Mouse (Mus musculus): Measurements from ENCODE around the gene Myo10. TPM values are rescaled to one million over a fixed set of nuclear protein-coding genes. Genes with fewer than 3 reads are reported as not detected.

The Myo10 gene
- polyA plus RNA-seq, 1 experiment from 2014 or later: 5.9 TPM

DNA sequence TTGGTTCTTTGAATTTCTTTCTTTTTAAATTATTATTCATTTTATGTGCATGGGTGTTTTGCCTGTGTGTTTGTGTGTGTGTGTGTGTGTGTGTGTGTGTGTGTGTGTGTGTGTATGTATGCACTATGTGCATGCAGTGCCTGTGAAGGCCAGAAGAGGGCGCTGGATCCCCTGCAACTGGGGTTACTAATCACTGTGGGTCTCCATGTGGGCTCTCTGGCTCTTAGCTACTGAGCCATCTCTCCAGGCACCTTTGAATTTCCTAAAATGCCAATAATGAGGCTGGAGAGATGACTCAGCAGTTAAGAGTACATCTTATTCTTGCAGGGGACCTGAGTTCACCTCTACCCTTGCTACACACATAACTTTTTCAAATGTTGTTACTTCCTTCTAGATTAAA, 18.1 kb upstream of the Myo10 start:
- WGBS (ENCODE audit: insufficient replicate concordance): 61% methylated on average over 1 of the region's 1 CpGs
- no peak for TF ChIP-seq EP300 (IDR thresholded peaks at IDR 0.05; ENCODE audit: low read depth)
- 0 out of 2 replicates have a peak, but pooled peaks have one; percentile 19 for TF ChIP-seq CTCF (IDR thresholded peaks at IDR 0.05; ENCODE audit: low read depth)
- H3K9me3 ChIP-seq (ENCODE audit: low read length): no peaks in the 10 kb centered on the region
- DNase-seq (no peak), ATAC-seq (no peak)
- H3K27me3 ChIP-seq (ENCODE audit: insufficient read depth, low read length): no peaks in the 10 kb centered on the region
- H3K4me2 ChIP-seq (ENCODE audit: low read depth, low read length): no peak overlapping the region
- peaks cover 13% of the 10 kb centered on the region for H3K4me1 ChIP-seq (ENCODE audit: insufficient read depth)
- no peak overlapping the region for H3K4me3 ChIP-seq (ENCODE audit: low read depth, low read length)
- no peak overlapping the region for H3K9ac ChIP-seq (replicated peaks)
- no peak overlapping the region for H3K27ac ChIP-seq (ENCODE audit: low read depth)
- H3K36me3 ChIP-seq (replicated peaks; ENCODE audit: insufficient read depth, low read length): no peaks in the 10 kb centered on the region

DNA sequence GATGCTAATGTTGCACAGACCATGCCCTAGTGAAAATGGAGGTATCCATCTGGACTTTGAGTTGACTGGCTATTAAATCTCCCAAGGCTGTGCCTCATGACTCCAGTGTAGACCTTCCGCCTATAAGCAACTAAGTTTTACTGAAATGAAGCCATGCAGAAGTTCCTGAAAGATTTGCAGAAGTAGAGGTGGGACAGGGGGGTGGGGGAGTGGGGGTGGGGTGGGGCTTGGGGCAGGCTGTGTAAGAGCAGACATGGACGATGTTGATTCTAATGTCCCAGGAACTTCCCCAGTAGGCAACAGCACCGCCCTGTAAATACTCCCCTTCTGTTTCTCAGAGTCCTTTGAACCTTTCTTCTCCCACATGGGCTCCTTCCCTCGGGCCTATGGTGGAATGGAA, 16.9 kb upstream of the Myo10 start:
- H3K4me3 ChIP-seq (ENCODE audit: low read depth, low read length): no peak overlapping the region
- 47% methylated on average over 4 of the region's 4 CpGs for WGBS (ENCODE audit: insufficient replicate concordance)
- H3K4me1 ChIP-seq (ENCODE audit: insufficient read depth): peaks cover 15% of the 10 kb centered on the region
- no peaks in the 10 kb centered on the region for H3K9me3 ChIP-seq (ENCODE audit: low read length)
- no peak for ATAC-seq
- H3K27ac ChIP-seq (ENCODE audit: low read depth): no peak overlapping the region
- DNase-seq: no peak
- H3K4me2 ChIP-seq (ENCODE audit: low read depth, low read length): no peak overlapping the region
- no peak overlapping the region for H3K9ac ChIP-seq (replicated peaks)
- TF ChIP-seq EP300 (IDR thresholded peaks at IDR 0.05; ENCODE audit: low read depth): no peak
- no peak for TF ChIP-seq CTCF (IDR thresholded peaks at IDR 0.05; ENCODE audit: low read depth)
- no peaks in the 10 kb centered on the region for H3K36me3 ChIP-seq (replicated peaks; ENCODE audit: insufficient read depth, low read length)
- no peaks in the 10 kb centered on the region for H3K27me3 ChIP-seq (ENCODE audit: insufficient read depth, low read length)

DNA sequence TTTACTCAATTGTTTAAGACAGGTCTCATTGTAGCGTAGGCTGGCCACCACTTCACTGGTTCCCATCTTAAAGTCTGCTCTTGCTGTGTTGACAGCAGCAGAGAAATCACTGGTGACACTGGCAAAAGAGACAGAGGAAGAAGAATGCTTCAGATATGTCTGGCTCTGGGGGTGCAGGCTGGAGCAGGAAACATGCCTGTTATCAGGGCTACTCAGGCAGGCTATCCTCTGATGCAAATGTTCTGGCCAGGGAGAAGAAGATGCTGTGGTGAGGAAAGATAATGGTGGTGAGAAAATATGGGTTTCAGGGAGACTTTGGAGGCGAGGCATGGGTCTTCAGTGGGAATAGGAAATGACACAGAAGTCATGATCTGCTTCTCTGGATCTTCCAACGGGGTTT, 13.6 kb upstream of the Myo10 start:
- TF ChIP-seq CTCF (IDR thresholded peaks at IDR 0.05; ENCODE audit: low read depth) (no peak), EP300 (IDR thresholded peaks at IDR 0.05; ENCODE audit: low read depth) (peak; percentile 88)
- Histone ChIP-seq H3K9ac (replicated peaks) (no peak overlapping the region), H3K4me2 (ENCODE audit: low read depth, low read length) (peak overlapping the region; percentile 15; the same call in 1 of the 2 replicates), H3K27me3 (ENCODE audit: insufficient read depth, low read length) (no peaks in the 10 kb centered on the region), H3K4me3 (ENCODE audit: low read depth, low read length) (no peak overlapping the region), H3K9me3 (ENCODE audit: low read length) (no peaks in the 10 kb centered on the region), H3K27ac (ENCODE audit: low read depth) (no peak overlapping the region), H3K4me1 (ENCODE audit: insufficient read depth) (peaks cover 15% of the 10 kb centered on the region), H3K36me3 (replicated peaks; ENCODE audit: insufficient read depth, low read length) (no peaks in the 10 kb centered on the region)
- DNase-seq: no peak
- WGBS (ENCODE audit: insufficient replicate concordance): 24% methylated on average over 3 of the region's 3 CpGs
- ATAC-seq: peak; percentile 77

DNA sequence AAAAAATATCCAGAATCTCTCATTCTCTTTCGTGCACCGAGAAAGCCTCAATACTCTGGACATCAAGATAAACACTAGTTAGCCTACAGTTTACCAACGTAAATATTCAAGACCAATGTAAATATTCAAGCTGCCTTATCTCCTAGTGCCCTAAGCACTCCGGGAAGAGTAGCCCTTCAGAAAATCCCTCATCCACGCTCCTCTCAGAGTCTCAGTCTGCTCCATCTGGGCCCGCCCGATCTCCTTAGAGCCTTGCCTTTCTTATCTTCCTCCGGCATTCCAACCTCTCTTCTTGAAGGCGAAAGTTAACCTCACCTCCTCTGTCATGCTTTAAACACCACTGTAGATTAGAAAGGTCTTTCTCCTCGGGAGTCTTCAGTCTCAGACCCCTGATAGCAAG, 13.1 kb upstream of the Myo10 start:
- no peak overlapping the region for H3K9ac ChIP-seq (replicated peaks)
- DNase-seq (no peak), ATAC-seq (peak; percentile 62)
- 19% methylated on average over 10 of the region's 10 CpGs for WGBS (ENCODE audit: insufficient replicate concordance)
- no peaks in the 10 kb centered on the region for H3K9me3 ChIP-seq (ENCODE audit: low read length)
- no peak overlapping the region for H3K27ac ChIP-seq (ENCODE audit: low read depth)
- H3K4me1 ChIP-seq (ENCODE audit: insufficient read depth): peaks cover 15% of the 10 kb centered on the region
- H3K4me3 ChIP-seq (ENCODE audit: low read depth, low read length): no peak overlapping the region
- H3K36me3 ChIP-seq (replicated peaks; ENCODE audit: insufficient read depth, low read length): no peaks in the 10 kb centered on the region
- peak overlapping the region; percentile 15; the same call in 1 of the 2 replicates for H3K4me2 ChIP-seq (ENCODE audit: low read depth, low read length)
- TF ChIP-seq EP300 (IDR thresholded peaks at IDR 0.05; ENCODE audit: low read depth) (no peak), CTCF (IDR thresholded peaks at IDR 0.05; ENCODE audit: low read depth) (no peak)
- no peaks in the 10 kb centered on the region for H3K27me3 ChIP-seq (ENCODE audit: insufficient read depth, low read length)

DNA sequence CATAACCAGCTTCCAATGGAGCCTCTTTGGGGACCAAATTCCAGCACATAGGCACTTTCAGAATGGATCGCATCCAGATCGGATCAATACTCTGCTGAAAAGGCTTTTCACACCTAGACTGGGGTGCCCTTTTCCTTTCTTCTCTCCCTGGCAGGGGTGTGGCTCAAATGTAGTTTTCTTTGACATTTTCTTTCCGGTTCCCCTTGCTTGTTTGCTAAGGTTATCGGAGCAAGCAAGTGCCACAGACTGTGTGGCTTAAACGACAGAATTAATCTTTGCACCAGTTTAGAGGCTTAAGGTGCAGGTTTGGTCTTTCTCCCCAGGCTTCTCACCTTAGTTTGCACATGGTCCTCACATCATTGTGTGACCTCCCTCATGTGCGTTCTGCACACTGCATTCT, 11.1 kb upstream of the Myo10 start:
- H3K4me2 ChIP-seq (ENCODE audit: low read depth, low read length): no peak overlapping the region
- ATAC-seq: peak; percentile 35; the same call in 1 of the 2 replicates
- DNase-seq: peak; percentile 22

GRCm38 (mm10) chr15:25620560-25620959, 1.8 kb upstream of the Myo10 start:
- Histone ChIP-seq H3K4me3 (ENCODE audit: low read depth, low read length) (no peak overlapping the region), H3K9me3 (ENCODE audit: low read length) (no peaks in the 10 kb centered on the region), H3K4me1 (ENCODE audit: insufficient read depth) (no peaks in the 10 kb centered on the region), H3K36me3 (replicated peaks; ENCODE audit: insufficient read depth, low read length) (no peaks in the 10 kb centered on the region), H3K27me3 (ENCODE audit: insufficient read depth, low read length) (0 out of 2 replicates have a peak, but pooled peaks cover 2% of the 10 kb centered on the region), H3K27ac (ENCODE audit: low read depth) (no peak overlapping the region), H3K4me2 (ENCODE audit: low read depth, low read length) (no peak overlapping the region), H3K9ac (replicated peaks) (no peak overlapping the region)
- ATAC-seq (no peak), DNase-seq (no peak)
- WGBS (ENCODE audit: insufficient replicate concordance): 56% methylated on average over 4 of the region's 4 CpGs
- TF ChIP-seq EP300 (IDR thresholded peaks at IDR 0.05; ENCODE audit: low read depth): no peak
- TF ChIP-seq CTCF (IDR thresholded peaks at IDR 0.05; ENCODE audit: low read depth): no peak

More for the DNA sequence above, 11.1 kb upstream of the Myo10 start:
- Histone ChIP-seq H3K36me3 (replicated peaks; ENCODE audit: insufficient read depth, low read length) (no peaks in the 10 kb centered on the region), H3K27ac (ENCODE audit: low read depth) (no peak overlapping the region), H3K4me1 (ENCODE audit: insufficient read depth) (peaks cover 15% of the 10 kb centered on the region), H3K9me3 (ENCODE audit: low read length) (no peaks in the 10 kb centered on the region), H3K9ac (replicated peaks) (no peak overlapping the region), H3K27me3 (ENCODE audit: insufficient read depth, low read length) (no peaks in the 10 kb centered on the region), H3K4me3 (ENCODE audit: low read depth, low read length) (no peak overlapping the region)
- no peak for TF ChIP-seq CTCF (IDR thresholded peaks at IDR 0.05; ENCODE audit: low read depth)
- TF ChIP-seq EP300 (IDR thresholded peaks at IDR 0.05; ENCODE audit: low read depth): no peak
- WGBS (ENCODE audit: insufficient replicate concordance): 53% methylated on average over 6 of the region's 6 CpGs
